In the genomic region with DNA sequence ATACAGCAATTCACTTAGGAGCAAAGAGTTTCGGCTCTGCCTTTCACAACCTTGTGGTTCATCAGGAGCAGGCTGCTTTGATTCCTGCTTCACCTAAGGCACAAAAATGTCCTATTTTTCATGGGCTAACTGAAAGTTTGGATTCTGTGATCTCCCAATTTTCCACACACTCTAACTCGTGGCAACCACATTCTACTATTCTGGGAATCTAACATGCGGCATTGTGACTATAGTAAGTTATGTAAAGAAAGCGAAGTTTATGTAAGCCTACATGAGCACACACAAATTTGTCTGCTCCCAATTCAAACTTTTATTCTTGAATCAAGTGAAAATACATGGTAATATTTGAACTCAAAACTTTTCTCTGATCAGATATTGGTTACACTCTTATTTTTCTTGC, we compare ENCODE assay signal across 21 mouse cellular contexts. TPM values are rescaled to one million over a fixed set of nuclear protein-coding genes. Genes with fewer than 3 reads are reported as not detected.
DNase-seq lines count a peak whose midpoint lies in the region; TF ChIP-seq lines count a peak whose summit lies in the region.
"Had no signal": no experiment of that assay in that cellular context is flagged by ENCODE, and none has a peak within 500 bp of the region (broad histone marks: within the 10 kb centered on the region; RNA-seq: fewer than 3 reads in every experiment).

No protein-coding gene starts in this region.

- TF ChIP-seq POLR2A in CH12.LX (IDR thresholded peaks at IDR 0.05; ENCODE audit: low read depth, low read length) = no peak

- no peak for TF ChIP-seq CTCF in CH12.LX (conservative IDR thresholded peaks at IDR 0.05 in 1 of 2, IDR thresholded peaks at IDR 0.05 in 1 of 2; ENCODE audit: low read depth in 2 of 2, low read length in 2 of 2)

- no peaks in the 10 kb centered on the region for H3K9me3 ChIP-seq in CH12.LX (replicated peaks; ENCODE audit: low read length)
- H3K9me3 ChIP-seq: embryonic facial prominence, embryonic 10.5 days; embryonic facial prominence, embryonic 12.5 days; forebrain, embryonic 13.5 days; forebrain, embryonic 15.5 days; G1E had no signal

- TF ChIP-seq EP300 in CH12.LX (IDR thresholded peaks at IDR 0.05; ENCODE audit: low read length) = 0 out of 2 replicates have a peak, but pooled peaks have one; percentile 4

- no peaks in the 10 kb centered on the region for H3K27me3 ChIP-seq in CH12.LX (replicated peaks)
- H3K27me3 ChIP-seq: embryonic facial prominence, embryonic 12.5 days; forebrain, embryonic 13.5 days; forebrain, embryonic 15.5 days had no signal

- H3K27ac ChIP-seq in CH12.LX (ENCODE audit: insufficient read depth, low read depth) = no peak overlapping the region
- H3K27ac ChIP-seq: embryonic facial prominence, embryonic 10.5 days; embryonic facial prominence, embryonic 12.5 days; forebrain, embryonic 13.5 days; forebrain, embryonic 15.5 days had no signal

- peaks cover 8 to 34% of the 10 kb centered on the region in 2 experiments for H3K4me1 ChIP-seq in CH12.LX (ENCODE audit: control insufficient read depth in 1 of 2, insufficient read depth in 2 of 2)
- H3K4me1 ChIP-seq: embryonic facial prominence, embryonic 10.5 days; embryonic facial prominence, embryonic 12.5 days; forebrain, embryonic 13.5 days; forebrain, embryonic 15.5 days had no signal

- in situ Hi-C loops in CH12.LX (cut with MboI; ENCODE audit: low pct_ligation_motif_present, low pct_unique_long_range_greater_than_20kb, low sequenced_read_pairs) = loop anchor here (25.0 kb wide), 1 partner anchor 152 kb away; no protein-coding TSS in a partner anchor

- no peak overlapping the region for H3K4me3 ChIP-seq in CH12.LX (replicated peaks in 1 of 3; ENCODE audit: low read depth in 2 of 3, low read length in 2 of 3, poor library complexity in 1 of 3)
- H3K4me3 ChIP-seq: embryonic facial prominence, embryonic 10.5 days; embryonic facial prominence, embryonic 12.5 days; forebrain, embryonic 13.5 days; forebrain, embryonic 15.5 days had no signal

- H3K36me3 ChIP-seq in CH12.LX (replicated peaks in 1 of 2; ENCODE audit: control insufficient read depth in 1 of 2, insufficient read depth in 1 of 2, low read length in 1 of 2) = no peaks in the 10 kb centered on the region
- H3K36me3 ChIP-seq: embryonic facial prominence, embryonic 10.5 days; embryonic facial prominence, embryonic 12.5 days; forebrain, embryonic 15.5 days; G1E had no signal

- no peak for TF ChIP-seq RAD21 in CH12.LX (IDR thresholded peaks at IDR 0.05; ENCODE audit: low read depth, low read length)

- dilution Hi-C loops in CH12.LX (cut with MboI; ENCODE audit: extremely low pct_ligation_motif_present, extremely low pct_unique_long_range_greater_than_20kb, low sequenced_read_pairs) = no loop called here

- H3K4me2 ChIP-seq in CH12.LX (ENCODE audit: insufficient read depth, low read depth, poor library complexity, severe bottlenecking) = no peak overlapping the region
- H3K4me2 ChIP-seq: embryonic facial prominence, embryonic 12.5 days; forebrain, embryonic 13.5 days; forebrain, embryonic 15.5 days had no signal

- H3K9ac ChIP-seq in CH12.LX (ENCODE audit: insufficient read depth, low read depth) = no peak overlapping the region
- H3K9ac ChIP-seq: embryonic facial prominence, embryonic 12.5 days; forebrain, embryonic 13.5 days; forebrain, embryonic 15.5 days; forebrain, postnatal 0 days had no signal

- H3K79me2 ChIP-seq in CH12.LX (replicated peaks; ENCODE audit: control insufficient read depth, extremely low read depth, insufficient read depth, poor library complexity, severe bottlenecking) = no peaks in the 10 kb centered on the region

- peak; percentile 27 for DNase-seq in left cerebral cortex, adult 11 months (ENCODE audit: low spot score)
- DNase-seq in left cerebral cortex, adult 8-10 months (ENCODE audit: low spot score in 2 of 2) = no peak
- no peak for DNase-seq in CH12.LX (ENCODE audit: extremely low read depth)
- DNase-seq in brain, adult 2 months (ENCODE audit: low read depth, low spot score) = peak; percentile 64
- no peak for DNase-seq in thymus, adult 18-20 months
- DNase-seq in gastrocnemius, adult 18-20 months (ENCODE audit: low spot score) = no peak
- DNase-seq: adrenal gland, adult 8-10 months; adrenal gland, postnatal 14 days; adrenal gland, postnatal 36 days; cerebellum, adult 11 months; cerebellum, adult 18-20 months; cerebellum, adult 8-10 months; cerebellum, adult 9-11 months; cerebellum, postnatal 14 days; cerebellum, postnatal 36 days; forebrain, postnatal 0 days had no signal

TF ChIP-seq in CH12.LX, 34 proteins besides CTCF, POLR2A, EP300 and RAD21:
- TF ChIP-seq MAX (IDR thresholded peaks at IDR 0.05; ENCODE audit: low read length) (no peak), RCOR1 (conservative IDR thresholded peaks at IDR 0.05; ENCODE audit: low read depth, low read length) (no peak), SIN3A (IDR thresholded peaks at IDR 0.05; ENCODE audit: low read length) (no peak), MYC (IDR thresholded peaks at IDR 0.05; ENCODE audit: low read depth, low read length) (no peak), PAX5 (IDR thresholded peaks at IDR 0.05; ENCODE audit: low read length) (no peak), HCFC1 (IDR thresholded peaks at IDR 0.05; ENCODE audit: low read depth, low read length) (no peak), CHD2 (IDR thresholded peaks at IDR 0.05; ENCODE audit: low read length) (no peak), ZMIZ1 (IDR thresholded peaks at IDR 0.05; ENCODE audit: low read depth, low read length) (no peak), USF1 (IDR thresholded peaks at IDR 0.05; ENCODE audit: low read depth, low read length) (no peak), JUND (conservative IDR thresholded peaks at IDR 0.05; ENCODE audit: low read depth, low read length) (no peak), E2F4 (IDR thresholded peaks at IDR 0.05; ENCODE audit: insufficient replicate concordance, low read depth, low read length) (no peak), BHLHE40 (IDR thresholded peaks at IDR 0.05; ENCODE audit: low read depth, low read length) (no peak), KAT2A (IDR thresholded peaks at IDR 0.05; ENCODE audit: insufficient replicate concordance, low read length) (no peak), MAFK (IDR thresholded peaks at IDR 0.05; ENCODE audit: insufficient replicate concordance, low read length) (no peak), ETS1 (conservative IDR thresholded peaks at IDR 0.05; ENCODE audit: low read depth, low read length) (no peak)

RNA-seq across cellular contexts. Expression of a gene that starts 9.6 kb away (rescaled TPM):
- 10 to 100 TPM; 61.2 to 67.9 (median 66.6) TPM for total RNA-seq in left cerebral cortex, adult 8-10 months (2022)
- total RNA-seq in CH12.LX (2012; rRNA removed) (156 and 174 TPM in 2 replicates), CH12.LX (2014; rRNA removed) (348 and 401 TPM in 2 replicates)
- polyA plus RNA-seq in CH12.LX (2012; ENCODE audit: insufficient read length, low read depth) = 162 and 175 TPM in 2 replicates
- 100 to 1,000 TPM; 650 to 668 TPM for total RNA-seq in gastrocnemius, adult 18-20 months (2021)

RNA-seq across cellular contexts. Expression of a gene that starts 31.2 kb away (rescaled TPM):
- total RNA-seq in left cerebral cortex, adult 8-10 months (2022) = 10 to 100 TPM; 15.9 to 22.0 (median 18.8) TPM
- total RNA-seq in CH12.LX (2012; rRNA removed) (89.8 and 109 TPM in 2 replicates), CH12.LX (2014; rRNA removed) (221 and 265 TPM in 2 replicates)
- polyA plus RNA-seq in CH12.LX (2012; ENCODE audit: insufficient read length, low read depth) = 107 and 119 TPM in 2 replicates
- 10 to 100 TPM; 10.1 to 13.4 TPM for total RNA-seq in gastrocnemius, adult 18-20 months (2021)

RNA-seq across cellular contexts. Expression of a gene that starts 31.5 kb away (rescaled TPM):
- total RNA-seq in left cerebral cortex, adult 8-10 months (2022) = under 1 TPM; 0.32 to 0.49 (median 0.42) TPM
- 64.2 and 70.6 TPM in 2 replicates for total RNA-seq in CH12.LX (2012; rRNA removed)
- 109 and 138 TPM in 2 replicates for total RNA-seq in CH12.LX (2014; rRNA removed)
- polyA plus RNA-seq in CH12.LX (2012; ENCODE audit: insufficient read length, low read depth) = 64.3 and 65.3 TPM in 2 replicates
- not detected for total RNA-seq in gastrocnemius, adult 18-20 months (2021)

Comparison
In these comparisons a context has a peak if more than half of its experiments do, and no peak if none do; other contexts are left out.
1. DNase-seq: peak in left cerebral cortex, adult 11 months (single experiment) and brain, adult 2 months (single experiment); none in left cerebral cortex, adult 8-10 months (0 of 2), CH12.LX (single experiment), thymus, adult 18-20 months (0 of 2) and gastrocnemius, adult 18-20 months (single experiment).
2. RNA of a gene that starts 31.5 kb away (total RNA-seq): 64.2 to 138 TPM in CH12.LX; 0.32 to 0.49 TPM in left cerebral cortex, adult 8-10 months and not detected in gastrocnemius, adult 18-20 months; every median in the first group is over 10 times any median in the second.